ENCODE assay signal across 8 mouse cellular contexts in the genomic region with DNA sequence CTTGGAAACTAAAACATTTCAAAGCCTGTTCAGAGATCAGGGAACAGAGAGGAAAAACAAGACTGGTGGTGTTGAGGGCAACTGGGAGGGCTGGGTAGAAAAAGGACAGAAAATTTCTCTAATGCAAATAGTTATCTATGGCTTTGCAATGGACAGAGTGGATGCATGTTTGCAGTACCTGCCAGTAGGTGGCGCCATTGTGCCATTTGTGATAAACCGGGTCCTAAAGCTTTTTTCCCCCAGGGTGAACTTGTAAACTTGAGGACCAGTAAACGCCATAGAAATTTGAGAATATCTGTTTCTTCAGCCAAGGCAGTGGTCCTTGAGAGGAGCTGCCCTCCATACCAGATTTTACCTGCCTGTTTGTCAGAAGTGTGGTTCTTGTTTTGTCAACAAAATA. TPM values are rescaled to one million over a fixed set of nuclear protein-coding genes. Genes with fewer than 3 reads are reported as not detected.
DNase-seq lines count a peak whose midpoint lies in the region; ATAC-seq and TF ChIP-seq lines count a peak whose summit lies in the region.

No protein-coding gene starts in this region.

- no peaks in the 10 kb centered on the region for H3K27me3 ChIP-seq in kidney, postnatal 0 days (ENCODE audit: insufficient read depth, low read length)
- H3K27me3 ChIP-seq in Patski, result peaks cover 14% of the 10 kb centered on the region
- no peaks in the 10 kb centered on the region for H3K27me3 ChIP-seq in limb, embryonic 10.5 days (ENCODE audit: low read depth, poor library complexity, severe bottlenecking)

- POLR2A ChIA-PET in Patski (lab: Charles Lee), result no interaction called here

- peak; percentile 84 for DNase-seq in kidney, postnatal 0 days (ENCODE audit: low spot score)
- no peak for DNase-seq in kidney, adult 11 months
- no peak for DNase-seq in Patski (ENCODE audit: low read depth, low spot score)
- DNase-seq in cerebellum, postnatal 25 days, result peak; percentile 72 to 86
- peak; percentile 65 to 79 for DNase-seq in gastrocnemius, postnatal 4 days (ENCODE audit: low spot score in 2 of 2)
- DNase-seq in limb, embryonic 10.5 days (ENCODE audit: low spot score), result peak; percentile 90
- DNase-seq in ovary, postnatal 14 days (ENCODE audit: low spot score), result peak; percentile 71
- peak; percentile 91 for DNase-seq in thymus, postnatal 4 days

- ATAC-seq in kidney, postnatal 0 days (replicated peaks; ENCODE audit: low FRiP score, low read depth), result no peak
- peak; percentile 49 for ATAC-seq in Patski

- in situ Hi-C loops in Patski (cut with MboI; ENCODE audit: low pct_unique_long_range_greater_than_20kb), result loop anchor here (5.0 to 25.0 kb wide), 5 partner anchors 66 to 1324 kb away; partner anchors contain the start of gene Entpd6

- no peak overlapping the region for H3K4me2 ChIP-seq in kidney, postnatal 0 days (ENCODE audit: low read length)

- no peak overlapping the region for H3K4me3 ChIP-seq in kidney, postnatal 0 days (replicated peaks; ENCODE audit: low read depth, low read length)
- no peak overlapping the region for H3K4me3 ChIP-seq in limb, embryonic 10.5 days

- 2% methylated on average over 3 of the region's 3 CpGs for WGBS in kidney, postnatal 0 days
- under 1% methylated on average over 3 of the region's 3 CpGs for WGBS in limb, embryonic 10.5 days

- CTCF ChIA-PET in Patski (lab: Charles Lee), result interaction anchor here (0.7 to 2.0 kb wide), 9 partner anchors 8 to 324 kb away, joined by 3 to 7 read pairs (median 3); partner anchors contain the start of gene Entpd6

- H3K9me3 ChIP-seq in kidney, postnatal 0 days (replicated peaks; ENCODE audit: low read length), result no peaks in the 10 kb centered on the region
- no peaks in the 10 kb centered on the region for H3K9me3 ChIP-seq in limb, embryonic 10.5 days (replicated peaks)

- H3K9ac ChIP-seq in kidney, postnatal 0 days (ENCODE audit: low read depth, low read length), result no peak overlapping the region

- H3K36me3 ChIP-seq in kidney, postnatal 0 days (ENCODE audit: insufficient read depth, low read length), result no peaks in the 10 kb centered on the region
- H3K36me3 ChIP-seq in limb, embryonic 10.5 days, result no peaks in the 10 kb centered on the region

- H3K4me1 ChIP-seq in kidney, postnatal 0 days (replicated peaks; ENCODE audit: insufficient read depth, low read length), result no peaks in the 10 kb centered on the region
- no peaks in the 10 kb centered on the region for H3K4me1 ChIP-seq in limb, embryonic 10.5 days

- no peak overlapping the region for H3K27ac ChIP-seq in kidney, postnatal 0 days
- no peak overlapping the region for H3K27ac ChIP-seq in limb, embryonic 10.5 days

- peak; percentile 94 for TF ChIP-seq CTCF in kidney, postnatal 0 days (IDR thresholded peaks at IDR 0.05; ENCODE audit: low read depth)
- TF ChIP-seq CTCF in Patski (IDR thresholded peaks at IDR 0.05), result peak; percentile 83

RNA-seq across cellular contexts. Expression of gene Acss1, which starts 10.1 kb away (rescaled TPM):
- polyA plus RNA-seq in kidney, postnatal 0 days (2015; fragmentation: Nextera tagmentation; extraction: Ambion mirVana), result 22.2 and 25.6 TPM in 2 replicates
- polyA plus RNA-seq in Patski (2021), result 0.77 TPM
- 10 to 100 TPM; 21.1 to 22.5 TPM for total RNA-seq in gastrocnemius, postnatal 4 days (2021)
- polyA plus RNA-seq in limb, embryonic 10.5 days (2016; fragmentation: Nextera tagmentation; extraction: Ambion mirVana), result 3.4 and 3.6 TPM in 2 replicates

RNA-seq across cellular contexts. Expression of gene Vsx1, which starts 10.8 kb away (rescaled TPM):
- not detected in 2 replicates for polyA plus RNA-seq in kidney, postnatal 0 days (2015; fragmentation: Nextera tagmentation; extraction: Ambion mirVana)
- not detected for polyA plus RNA-seq in Patski (2021)
- total RNA-seq in gastrocnemius, postnatal 4 days (2021), result not detected
- not detected in 2 replicates for polyA plus RNA-seq in limb, embryonic 10.5 days (2016; fragmentation: Nextera tagmentation; extraction: Ambion mirVana)

Comparison
In these comparisons a context has a peak if more than half of its experiments do, and no peak if none do; other contexts are left out.
1. DNase-seq: peak in kidney, postnatal 0 days (single experiment), cerebellum, postnatal 25 days (2 of 2), gastrocnemius, postnatal 4 days (2 of 2), limb, embryonic 10.5 days (single experiment), ovary, postnatal 14 days (single experiment) and thymus, postnatal 4 days (single experiment); none in kidney, adult 11 months (single experiment) and Patski (single experiment).